Mouse (Mus musculus) T-helper 1 cell (primary cell): ENCODE results near the gene Gucd1.

Experiments used
- in situ Hi-C: fragments of 300-600 bp; cut with MboI, MseI; formaldehyde crosslinking; loops from one replicate; pipeline ENCODE4 v1.15.1; 2025; ENCODE audit warnings: high pct_unique_total_duplicates

Gene Gucd1

DNA sequence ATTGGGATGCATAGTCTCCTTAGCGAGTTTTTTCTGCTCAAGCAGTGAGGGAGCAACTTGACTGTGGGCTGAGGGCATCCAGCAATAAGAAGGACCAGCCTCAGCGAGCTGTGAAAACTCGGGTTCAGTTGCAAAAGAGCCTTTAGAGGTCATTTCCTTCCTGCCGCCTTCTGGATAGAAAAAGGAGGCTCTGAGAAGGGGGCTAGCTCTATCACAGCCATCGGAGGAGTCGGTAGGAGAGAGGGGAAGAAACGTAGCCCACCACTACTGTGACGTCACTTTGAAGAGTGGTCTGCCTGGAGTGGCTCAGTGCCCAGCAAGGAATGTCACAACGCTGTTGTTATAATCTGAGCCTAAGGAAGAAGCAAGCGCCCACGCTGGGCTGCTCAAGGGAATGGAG is 190.7 kb downstream of the Gucd1 start:
- in situ Hi-C loops: no loop called here

DNA sequence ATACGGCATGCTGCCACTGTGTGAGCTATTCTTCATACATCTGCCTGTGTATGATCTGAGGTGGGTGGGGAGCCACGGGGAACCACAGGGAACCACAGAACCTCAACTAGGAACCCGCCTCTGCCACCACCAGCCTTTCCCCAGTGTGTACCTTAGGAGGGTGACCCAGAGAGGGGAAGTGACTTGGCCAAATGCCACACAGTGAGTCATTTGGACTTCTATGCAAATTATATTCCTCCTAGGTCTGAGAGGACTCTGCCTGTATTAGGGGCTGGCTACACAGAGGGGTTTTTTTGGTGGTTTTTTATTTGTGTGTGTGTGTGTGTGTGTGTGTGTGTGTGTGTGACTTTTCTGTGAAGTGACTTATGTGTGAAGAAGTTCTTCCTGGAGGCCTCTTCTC is 191.2 kb downstream of the Gucd1 start:
- in situ Hi-C loops: no loop called here

DNA sequence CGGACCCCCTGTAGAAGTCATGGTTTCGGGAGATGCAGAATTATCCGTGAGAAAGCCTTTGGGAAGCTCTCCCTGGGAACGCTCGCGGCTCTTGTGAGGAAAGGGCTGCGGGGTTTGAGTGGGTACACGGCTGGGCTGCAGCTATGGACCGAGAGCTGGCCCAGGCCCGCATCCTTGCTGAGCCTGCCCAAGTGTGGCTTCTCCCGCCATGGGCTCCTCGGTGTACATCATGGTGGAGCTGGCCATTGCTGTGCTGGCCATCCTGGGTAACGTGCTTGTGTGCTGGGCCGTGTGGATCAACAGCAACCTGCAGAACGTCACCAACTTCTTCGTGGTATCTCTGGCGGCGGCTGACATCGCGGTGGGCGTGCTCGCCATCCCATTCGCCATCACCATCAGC is 192.0 kb downstream of the Gucd1 start:
- in situ Hi-C loops: no loop called here

DNA sequence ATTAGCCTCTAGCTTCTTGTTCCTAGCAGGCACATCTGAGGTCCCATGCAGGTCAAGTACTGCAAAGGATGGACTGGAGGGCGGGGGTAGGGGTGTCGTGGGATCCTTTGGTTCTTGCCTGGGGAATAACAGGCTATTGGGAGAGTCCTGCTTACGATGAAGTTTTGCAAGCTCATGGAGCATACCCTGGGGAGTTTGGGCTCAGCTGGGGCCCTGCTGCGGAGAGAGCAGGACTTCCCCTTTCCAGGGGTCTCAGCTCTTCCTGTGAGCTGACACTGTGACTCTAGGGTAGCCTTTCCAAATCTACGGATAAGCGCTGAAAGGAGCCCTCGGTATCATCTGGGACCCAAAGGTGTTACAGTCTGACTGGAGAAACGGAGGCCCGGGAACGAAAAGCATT is 193.4 kb downstream of the Gucd1 start:
- in situ Hi-C loops: loop anchor here (5.0 to 25.0 kb wide), 2 partner anchors 113 to 463 kb away; partner anchors contain the start of genes Gm20441, Gstt1 and Gstt3

DNA sequence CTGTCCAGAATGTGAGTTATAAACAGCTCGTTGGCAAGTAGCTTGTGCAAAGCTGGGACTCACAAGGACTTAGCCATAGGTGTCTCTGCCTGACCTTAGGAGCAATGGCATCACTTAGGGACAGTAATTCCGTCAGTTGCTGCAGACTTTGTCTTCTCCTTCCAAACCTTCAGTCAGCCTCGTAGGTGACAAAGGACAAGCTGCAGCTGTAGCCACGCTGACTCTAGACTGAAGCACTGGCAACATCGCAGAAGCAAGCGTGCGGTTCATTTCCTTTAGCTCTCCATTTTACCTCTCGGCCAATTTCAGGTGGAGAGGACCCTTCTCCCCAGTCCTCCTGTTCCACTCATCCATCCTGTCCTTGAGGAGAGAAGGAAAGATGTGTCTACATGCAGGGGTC is 193.8 kb downstream of the Gucd1 start:
- in situ Hi-C loops: loop anchor here (5.0 to 25.0 kb wide), 2 partner anchors 113 to 463 kb away; partner anchors contain the start of genes Gm20441, Gstt1 and Gstt3

DNA sequence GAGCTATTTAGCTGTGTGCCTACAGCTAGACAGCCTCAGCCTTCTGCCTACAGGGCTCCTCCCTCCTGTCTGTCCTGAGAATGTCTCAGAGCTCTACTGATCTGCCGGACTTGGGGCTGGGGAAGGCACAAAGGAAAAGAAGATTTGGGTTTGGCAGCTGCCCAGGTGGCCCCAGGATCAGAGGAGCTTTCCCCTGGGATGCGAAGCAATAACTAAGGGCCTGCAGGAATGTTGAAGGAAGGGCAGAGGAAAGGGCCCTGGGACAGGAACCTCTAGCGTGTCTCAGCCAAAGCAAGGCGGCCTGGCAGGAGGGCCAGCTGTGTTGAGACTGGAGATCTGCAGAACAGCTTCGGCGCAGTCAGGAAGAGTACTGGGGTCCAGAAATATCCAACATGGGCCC is 194.8 kb downstream of the Gucd1 start:
- in situ Hi-C loops: loop anchor here (5.0 to 25.0 kb wide), 2 partner anchors 114 to 464 kb away; partner anchors contain the start of genes Gm20441, Gstt1 and Gstt3

DNA sequence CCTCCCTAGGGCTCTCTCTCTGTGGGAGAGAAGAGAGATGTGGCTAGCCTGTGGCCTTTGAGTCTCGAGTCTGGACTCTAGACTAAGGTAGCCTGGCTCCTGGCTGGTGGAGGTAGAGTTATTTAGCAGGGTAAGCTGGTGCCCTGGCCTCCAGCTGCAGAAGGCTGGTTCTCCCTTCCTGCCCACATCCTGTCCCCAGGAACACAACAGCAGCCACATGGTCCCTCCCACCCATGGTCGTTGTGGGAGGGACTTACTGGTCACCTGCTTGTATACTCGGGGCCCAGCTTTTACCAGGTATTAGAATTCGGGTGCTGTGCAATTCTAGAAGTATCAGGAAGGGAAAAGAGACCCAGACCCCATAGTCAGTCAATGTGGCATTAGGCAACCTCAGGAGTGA is 197.5 kb downstream of the Gucd1 start:
- in situ Hi-C loops: loop anchor here (5.0 to 25.0 kb wide), 2 partner anchors 117 to 467 kb away; partner anchors contain the start of genes Gm20441, Gstt1 and Gstt3

DNA sequence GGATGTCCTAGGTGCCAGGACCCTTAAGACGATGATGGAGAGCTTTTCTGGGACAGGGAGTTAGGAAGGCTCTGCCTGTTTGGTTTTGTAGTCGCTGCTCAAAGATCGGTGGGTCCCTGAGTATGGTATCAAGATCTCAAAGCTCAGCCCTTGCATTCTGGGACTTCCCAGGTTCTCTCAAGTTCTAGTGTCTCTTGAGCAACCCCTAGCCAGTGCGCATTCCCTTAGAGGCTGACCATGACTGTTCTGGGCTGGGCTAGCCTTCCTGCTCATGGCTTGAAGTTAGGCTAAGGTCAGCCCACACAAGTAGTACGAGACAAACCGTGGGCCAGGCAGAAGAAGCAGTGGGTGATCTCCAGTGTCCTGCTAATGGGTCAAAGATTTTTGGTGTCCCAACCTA is 199.6 kb downstream of the Gucd1 start:
- in situ Hi-C loops: loop anchor here (25.0 kb wide), 1 partner anchor 469 kb away; the partner anchor contains the start of genes Gm20441, Gstt1 and Gstt3

DNA sequence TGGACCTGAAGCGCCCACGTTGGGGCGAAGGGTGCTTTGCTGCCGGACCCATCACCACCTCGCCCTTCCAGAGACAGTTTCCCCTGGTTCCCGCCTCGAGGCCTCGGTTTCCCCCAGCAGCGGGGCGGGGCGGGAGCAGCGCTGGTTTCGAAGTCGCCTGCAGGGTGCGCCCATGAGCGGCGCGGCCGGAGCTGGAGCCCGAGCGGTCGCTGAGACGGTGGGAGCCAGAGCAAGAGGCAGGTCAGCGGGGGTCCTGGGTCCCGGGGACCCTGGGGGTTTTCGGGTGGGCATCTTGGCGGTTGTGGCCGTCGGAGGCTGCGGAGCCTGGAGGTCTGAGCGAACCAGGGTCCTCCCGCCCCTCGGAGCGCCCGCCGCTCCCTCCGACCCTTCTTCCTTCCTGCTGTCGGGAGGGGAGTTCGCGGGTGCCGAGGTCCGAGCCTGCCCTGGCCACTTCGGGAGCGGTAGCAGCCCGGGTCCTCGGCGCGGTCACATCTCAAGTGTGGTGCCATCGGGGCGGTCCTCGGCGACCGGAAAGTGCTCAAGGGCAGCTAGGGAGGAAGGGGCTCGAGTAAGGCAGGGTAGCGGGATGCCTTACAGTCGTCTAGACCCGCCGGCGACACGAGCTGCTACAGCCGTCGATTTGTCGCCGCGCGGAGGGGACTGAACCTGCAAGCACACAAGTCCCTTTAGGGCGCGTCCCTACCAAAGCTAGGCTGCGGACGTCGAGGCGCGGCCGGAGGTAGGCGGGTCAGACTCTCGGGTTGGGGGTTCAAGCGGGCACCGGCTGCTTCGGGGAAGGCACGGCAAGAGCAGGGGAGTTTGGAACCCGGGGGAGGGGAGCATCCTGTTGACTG is 200.6 kb downstream of the Gucd1 start:
- in situ Hi-C loops: loop anchor here (25.0 kb wide), 1 partner anchor 470 kb away; the partner anchor contains the start of genes Gm20441, Gstt1 and Gstt3

DNA sequence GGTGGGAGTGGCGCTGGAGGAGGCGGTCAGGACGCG is 201.1 kb downstream of the Gucd1 start, which contains the start of gene Adora2a:
Gene Adora2a, plus strand, starts transcription at position 6 of the 36 bp plus-strand sequence.
- in situ Hi-C loops: loop anchor here (25.0 kb wide), 1 partner anchor 471 kb away; the partner anchor contains the start of genes Gm20441, Gstt1 and Gstt3

DNA sequence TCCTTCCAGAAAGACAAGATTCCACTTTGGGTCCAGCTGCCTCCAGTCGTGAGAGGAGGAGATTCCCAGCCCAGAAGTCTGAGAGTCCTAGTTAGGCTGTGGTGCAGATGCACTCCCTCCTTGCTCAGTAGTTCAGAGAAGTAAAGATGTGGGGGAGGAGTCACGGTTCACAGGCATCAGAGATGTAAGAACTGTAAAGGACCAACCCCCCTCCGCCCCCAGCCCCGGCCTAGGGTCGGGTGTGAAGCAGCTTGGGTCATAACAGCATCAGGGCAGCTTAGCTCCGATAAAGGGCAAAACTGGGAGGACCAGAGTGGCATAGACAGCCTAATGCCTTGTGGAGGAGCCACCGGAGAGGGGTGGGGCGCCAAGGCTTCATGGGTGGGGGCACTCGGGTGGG is 201.3 kb downstream of the Gucd1 start:
- in situ Hi-C loops: loop anchor here (25.0 kb wide), 1 partner anchor 471 kb away; the partner anchor contains the start of genes Gm20441, Gstt1 and Gstt3

DNA sequence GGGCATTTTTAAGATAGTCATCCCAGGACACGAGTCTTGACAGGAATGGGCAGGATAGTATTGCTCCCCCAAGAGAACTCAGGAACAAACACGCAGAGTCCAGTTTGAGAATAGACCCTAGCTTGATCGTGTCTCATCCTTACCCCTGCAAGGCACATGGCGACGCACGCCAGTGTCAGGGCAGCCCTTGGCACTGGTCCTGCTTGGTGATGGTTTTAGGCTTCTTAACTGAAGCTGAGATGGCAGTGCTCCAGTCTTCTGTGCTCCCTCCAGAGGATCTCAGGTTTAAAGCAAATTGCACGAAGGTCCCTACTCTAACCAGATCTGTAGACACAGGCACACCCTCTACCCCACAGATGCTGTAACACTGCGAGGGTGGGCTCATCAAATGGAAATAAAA is 202.0 kb downstream of the Gucd1 start:
- in situ Hi-C loops: loop anchor here (25.0 kb wide), 1 partner anchor 472 kb away; the partner anchor contains the start of genes Gm20441, Gstt1 and Gstt3

DNA sequence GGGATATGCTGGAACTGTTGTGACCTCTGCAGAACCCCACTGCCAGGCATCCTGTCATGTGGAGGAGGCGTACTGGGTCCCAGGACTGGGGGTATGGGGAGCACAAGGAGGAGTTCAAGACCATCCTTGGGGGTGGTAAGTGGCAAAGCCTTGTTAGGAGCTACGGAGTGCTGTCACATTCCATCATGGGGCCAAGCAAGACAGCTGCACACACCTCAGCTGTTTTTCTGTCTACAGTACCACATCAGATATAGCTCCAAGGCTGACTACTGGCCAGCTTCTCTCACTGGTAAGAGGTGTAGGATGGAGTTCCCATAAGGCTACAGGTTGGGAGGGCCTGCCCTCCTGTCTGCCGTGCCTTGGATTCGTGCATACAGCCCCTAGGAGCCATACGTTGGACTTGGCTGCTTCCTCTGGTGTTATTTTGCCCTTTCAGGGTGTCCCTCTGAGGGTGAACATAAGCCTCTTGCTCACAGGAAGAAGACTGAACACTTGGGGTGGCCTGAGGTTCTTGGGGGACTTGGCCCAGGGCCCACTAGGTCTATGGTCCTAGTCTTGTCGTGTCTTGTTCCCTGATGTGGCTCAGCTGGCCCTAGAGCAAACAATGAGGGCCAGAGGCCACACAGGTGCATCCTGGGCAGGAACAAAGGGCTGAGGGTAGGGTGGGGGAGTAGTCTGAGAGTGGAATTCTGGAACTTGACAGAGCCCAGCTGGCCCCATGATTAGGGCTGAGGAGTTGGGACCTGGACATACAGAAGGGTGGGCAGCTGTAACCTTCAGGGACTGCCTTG is 203.4 kb downstream of the Gucd1 start:
- in situ Hi-C loops: loop anchor here (25.0 kb wide), 1 partner anchor 473 kb away; the partner anchor contains the start of genes Gm20441, Gstt1 and Gstt3

DNA sequence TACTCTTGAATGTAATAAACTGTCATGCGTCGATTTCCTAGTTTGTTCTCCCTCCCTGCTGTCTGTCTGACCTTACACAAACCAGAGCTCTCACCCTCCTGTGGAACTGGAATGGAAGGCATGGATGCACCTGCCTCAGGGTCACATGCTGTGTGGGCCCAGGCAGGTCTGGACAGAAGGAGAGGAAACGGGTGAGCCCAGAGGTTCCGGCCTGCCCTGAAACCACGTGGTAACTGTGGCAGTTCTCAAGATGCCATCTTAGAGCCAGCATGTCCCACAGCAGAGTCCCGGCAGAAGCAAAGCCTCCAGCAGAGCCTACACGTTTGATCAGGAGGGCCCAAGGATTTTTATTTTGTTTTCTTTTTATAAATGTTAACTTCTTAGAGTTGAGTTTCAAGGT is 205.4 kb downstream of the Gucd1 start:
- in situ Hi-C loops: loop anchor here (25.0 kb wide), 1 partner anchor 475 kb away; the partner anchor contains the start of genes Gm20441, Gstt1 and Gstt3

DNA sequence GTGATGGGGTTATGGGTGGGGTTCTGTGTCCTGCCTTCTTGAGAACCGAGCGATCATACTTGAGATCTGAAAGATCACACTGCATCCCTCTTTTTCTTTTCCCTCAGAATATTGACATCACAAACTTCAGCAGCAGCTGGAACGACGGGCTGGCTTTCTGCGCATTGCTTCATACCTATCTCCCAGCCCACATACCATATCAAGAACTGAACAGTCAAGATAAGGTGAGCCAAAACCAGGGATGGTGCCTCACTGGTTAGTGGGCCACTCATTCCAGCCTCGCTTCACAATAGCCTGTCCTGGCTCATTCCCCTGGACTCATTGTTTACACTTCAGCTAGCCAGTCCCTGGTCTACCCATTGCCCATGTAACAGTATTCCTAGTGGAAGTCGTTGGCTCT is 210.6 kb downstream of the Gucd1 start:
- in situ Hi-C loops: loop anchor here (25.0 kb wide), 1 partner anchor 480 kb away; the partner anchor contains the start of genes Gm20441, Gstt1 and Gstt3

DNA sequence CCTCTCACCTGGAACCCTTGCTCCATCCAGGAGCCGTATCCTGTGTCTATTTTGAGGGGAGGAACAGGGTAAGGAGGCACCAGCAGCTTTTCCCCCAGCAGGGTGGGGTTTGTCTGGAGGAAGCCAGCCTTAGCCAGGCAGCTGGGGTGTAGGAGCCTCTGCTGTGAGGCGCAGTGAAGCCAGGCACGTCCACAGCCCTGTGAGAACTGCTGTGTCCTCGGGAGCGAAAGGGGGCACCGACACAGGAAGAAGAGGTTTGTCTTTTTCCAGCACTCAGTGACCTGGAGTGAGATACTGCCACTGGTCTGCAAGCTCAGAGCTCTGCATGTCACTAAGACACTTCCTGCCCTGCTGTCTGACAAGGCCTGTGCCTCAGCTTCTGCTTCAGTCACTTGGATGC is 213.4 kb downstream of the Gucd1 start:
- in situ Hi-C loops: loop anchor here (25.0 kb wide), 1 partner anchor 483 kb away; the partner anchor contains the start of genes Gm20441, Gstt1 and Gstt3

DNA sequence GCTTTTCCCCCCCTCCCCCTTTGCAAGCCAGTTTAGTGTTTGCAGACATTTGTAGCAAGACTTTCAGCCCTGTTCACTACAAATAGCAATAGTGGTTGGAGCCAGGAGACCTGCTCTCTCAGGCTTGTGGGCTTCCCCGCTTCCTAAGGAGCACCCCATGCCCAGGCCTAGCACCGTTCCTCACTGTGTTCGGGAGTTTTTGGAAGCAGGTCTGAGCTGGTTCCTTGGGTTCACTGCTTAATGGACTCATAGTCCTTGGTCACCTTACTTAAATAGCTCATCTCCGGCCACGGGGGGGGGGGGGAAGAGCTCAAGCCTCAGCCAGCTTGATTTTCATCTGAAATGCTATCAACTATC is 213.7 kb downstream of the Gucd1 start:
- in situ Hi-C loops: loop anchor here (25.0 kb wide), 1 partner anchor 483 kb away; the partner anchor contains the start of genes Gm20441, Gstt1 and Gstt3

DNA sequence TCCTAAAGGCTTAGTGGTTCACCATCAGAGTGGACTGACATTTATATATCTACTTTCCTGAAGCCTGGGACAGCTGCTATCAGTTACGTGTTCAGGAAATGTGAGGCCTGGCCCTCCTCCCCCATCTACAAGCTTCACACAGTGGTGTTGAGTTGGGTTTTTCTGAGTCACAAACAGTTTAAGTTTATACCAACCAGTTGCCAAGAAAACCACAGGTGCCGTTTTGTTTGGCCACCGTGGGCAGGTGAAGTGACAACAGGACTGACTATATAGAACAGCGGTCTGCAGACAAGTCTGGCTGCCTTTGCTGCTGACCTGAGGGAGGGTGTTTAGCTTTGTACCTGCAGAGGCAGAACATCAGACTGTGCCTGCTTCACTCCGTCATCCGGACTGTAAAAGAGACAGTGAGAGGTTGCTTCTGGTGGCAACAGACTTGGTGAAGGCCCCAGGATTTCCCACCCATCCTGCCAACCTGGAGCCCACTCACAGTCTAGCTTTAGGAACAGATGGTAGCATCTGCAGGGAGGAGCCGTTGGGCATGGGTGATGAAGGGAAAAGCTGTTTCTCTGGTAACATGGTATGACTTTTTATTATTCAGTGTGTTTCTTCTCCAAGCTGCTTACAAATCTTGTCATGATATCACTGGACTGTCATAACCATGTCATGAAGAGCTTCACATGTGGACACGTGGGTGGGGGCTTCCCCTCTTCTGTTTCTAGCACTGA is 214.3 kb downstream of the Gucd1 start:
- in situ Hi-C loops: loop anchor here (25.0 kb wide), 1 partner anchor 484 kb away; the partner anchor contains the start of genes Gm20441, Gstt1 and Gstt3

DNA sequence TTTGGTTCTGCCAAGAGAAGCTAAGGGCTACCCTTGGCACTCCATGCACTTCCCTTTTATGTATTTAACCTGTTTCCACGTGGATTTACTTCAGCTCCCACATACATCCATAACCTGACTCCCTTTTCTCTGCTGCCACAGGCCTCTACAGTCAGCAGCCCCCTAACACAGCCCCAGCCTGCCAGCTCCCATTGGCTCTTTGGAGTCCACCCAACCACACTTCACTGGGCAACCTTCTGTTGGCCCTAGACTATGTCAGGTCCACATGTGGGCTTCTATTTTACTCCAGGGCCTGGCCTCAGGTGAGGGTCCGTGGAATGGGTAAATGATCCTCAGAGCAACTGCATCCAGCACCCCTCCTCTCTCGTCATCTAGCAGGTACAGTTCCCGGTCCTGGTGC is 215.2 kb downstream of the Gucd1 start:
- in situ Hi-C loops: loop anchor here (25.0 kb wide), 1 partner anchor 485 kb away; the partner anchor contains the start of genes Gm20441, Gstt1 and Gstt3

DNA sequence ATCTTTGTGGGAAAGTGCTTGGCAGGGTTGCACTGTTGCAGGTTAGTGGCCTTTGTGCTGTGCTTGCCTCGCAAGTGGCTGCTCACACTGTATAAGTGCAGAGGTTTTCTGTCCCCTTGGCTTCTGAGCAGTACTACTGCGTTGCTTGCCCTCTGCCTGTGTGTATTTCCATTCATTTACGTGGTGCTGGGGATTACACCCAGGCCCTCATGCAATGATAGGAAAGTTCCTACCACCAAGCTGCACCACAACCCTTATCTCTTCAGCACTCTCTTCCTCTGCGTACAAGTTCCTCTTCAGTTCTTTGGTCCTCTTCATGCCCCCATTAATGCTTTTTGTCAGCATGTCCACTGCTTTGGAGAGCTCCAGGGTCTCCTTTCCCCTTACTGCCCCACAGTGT is 215.8 kb downstream of the Gucd1 start:
- in situ Hi-C loops: loop anchor here (25.0 kb wide), 1 partner anchor 485 kb away; the partner anchor contains the start of genes Gm20441, Gstt1 and Gstt3
